Mouse (Mus musculus): ENCODE results near the gene Rab27a. TPM values are rescaled to one million over a fixed set of nuclear protein-coding genes. Genes with fewer than 3 reads are reported as not detected.
"Not testable (repeated sequence)": the region's sequence is repeated elsewhere in the genome, so short reads cannot be mapped to it uniquely, and the experiment has no call there.

Gene Rab27a
- polyA plus RNA-seq, 1 experiment = 29.8 TPM

- no peak for DNase-seq
- Histone ChIP-seq H3K4me1 (ENCODE audit: control insufficient read depth, insufficient read depth, low read length) (no peaks in the 10 kb centered on the region), H3K4me3 (replicated peaks; ENCODE audit: extremely low read depth, low read depth, low read length) (no peak within 1 kb of the TSS)
- 86% methylated on average over 5 of the region's 5 CpGs for WGBS
- TF ChIP-seq CTCF (IDR thresholded peaks at IDR 0.05; ENCODE audit: insufficient read depth, low read length) = no peak
- no peak for TF ChIP-seq POLR2A (IDR thresholded peaks at IDR 0.05; ENCODE audit: borderline replicate concordance, extremely low read depth, low read depth, low read length)
Measured at GRCm38 (mm10) chr9:73101536-73101935, 56.9 kb downstream of the Rab27a start, which contains the start of gene Khdc3. Gene Khdc3 (plus strand): TSS chr9:73101836.

GRCm38 (mm10) chr9:73102181-73102580, 57.5 kb downstream of the Rab27a start, which contains the start of gene Gm20509:
Gene Gm20509 (plus strand): TSS chr9:73102470.
- WGBS = 85% methylated on average over 4 of the region's 4 CpGs
- H3K4me3 ChIP-seq (replicated peaks; ENCODE audit: extremely low read depth, low read depth, low read length) = no peak within 1 kb of the TSS
- no peak for DNase-seq
- TF ChIP-seq POLR2A (IDR thresholded peaks at IDR 0.05; ENCODE audit: borderline replicate concordance, extremely low read depth, low read depth, low read length) (no peak), CTCF (IDR thresholded peaks at IDR 0.05; ENCODE audit: insufficient read depth, low read length) (no peak)
- H3K4me1 ChIP-seq (ENCODE audit: control insufficient read depth, insufficient read depth, low read length) = no peaks in the 10 kb centered on the region

GRCm38 (mm10) chr9:73103159-73103879, 58.7 kb downstream of the Rab27a start:
- peak; percentile 44 for DNase-seq
- WGBS = 6% methylated on average over 60 of the region's 60 CpGs
- Histone ChIP-seq H3K4me1 (ENCODE audit: control insufficient read depth, insufficient read depth, low read length) (no peaks in the 10 kb centered on the region), H3K4me3 (replicated peaks; ENCODE audit: extremely low read depth, low read depth, low read length) (peak overlapping the region; percentile 35)
- TF ChIP-seq CTCF (IDR thresholded peaks at IDR 0.05; ENCODE audit: insufficient read depth, low read length) (no peak), POLR2A (IDR thresholded peaks at IDR 0.05; ENCODE audit: borderline replicate concordance, extremely low read depth, low read depth, low read length) (no peak)

- H3K4me1 ChIP-seq (ENCODE audit: control insufficient read depth, insufficient read depth, low read length) = no peaks in the 10 kb centered on the region
- peak overlapping the region; percentile 11 for H3K4me3 ChIP-seq (replicated peaks; ENCODE audit: extremely low read depth, low read depth, low read length)
- 35% methylated on average over 5 of the region's 5 CpGs for WGBS
- DNase-seq = no peak
- TF ChIP-seq POLR2A (IDR thresholded peaks at IDR 0.05; ENCODE audit: borderline replicate concordance, extremely low read depth, low read depth, low read length) (no peak), CTCF (IDR thresholded peaks at IDR 0.05; ENCODE audit: insufficient read depth, low read length) (no peak)
Measured at GRCm38 (mm10) chr9:73103880-73104198, 59.2 kb downstream of the Rab27a start.

GRCm38 (mm10) chr9:73105141-73105540, 60.5 kb downstream of the Rab27a start:
- DNase-seq = no peak
- no peaks in the 10 kb centered on the region for H3K4me1 ChIP-seq (ENCODE audit: control insufficient read depth, insufficient read depth, low read length)
- 48% methylated on average over 1 of the region's 1 CpGs for WGBS
- TF ChIP-seq CTCF (IDR thresholded peaks at IDR 0.05; ENCODE audit: insufficient read depth, low read length) (no peak), POLR2A (IDR thresholded peaks at IDR 0.05; ENCODE audit: borderline replicate concordance, extremely low read depth, low read depth, low read length) (no peak)
- no peak overlapping the region for H3K4me3 ChIP-seq (replicated peaks; ENCODE audit: extremely low read depth, low read depth, low read length)

GRCm38 (mm10) chr9:73105771-73106170, 61.1 kb downstream of the Rab27a start:
- Histone ChIP-seq H3K4me1 (ENCODE audit: control insufficient read depth, insufficient read depth, low read length) (no peaks in the 10 kb centered on the region), H3K4me3 (replicated peaks; ENCODE audit: extremely low read depth, low read depth, low read length) (no peak overlapping the region)
- no peak for DNase-seq
- TF ChIP-seq CTCF (IDR thresholded peaks at IDR 0.05; ENCODE audit: insufficient read depth, low read length) (no peak), POLR2A (IDR thresholded peaks at IDR 0.05; ENCODE audit: borderline replicate concordance, extremely low read depth, low read depth, low read length) (no peak)

GRCm38 (mm10) chr9:73112919-73113906, 68.6 kb downstream of the Rab27a start, which contains the start of gene Rsl24d1:
Gene Rsl24d1 (plus strand): TSS chr9:73113426.
- no peaks in the 10 kb centered on the region; the same call in 1 of the 2 replicates for H3K4me1 ChIP-seq (ENCODE audit: control insufficient read depth, insufficient read depth, low read length)
- under 1% methylated on average over 64 of the region's 64 CpGs for WGBS
- TF ChIP-seq CTCF (IDR thresholded peaks at IDR 0.05; ENCODE audit: insufficient read depth, low read length) (no peak), POLR2A (IDR thresholded peaks at IDR 0.05; ENCODE audit: borderline replicate concordance, extremely low read depth, low read depth, low read length) (peak; percentile 52; the same call in 1 of the 2 replicates)
- peak; percentile 84 for DNase-seq
- H3K4me3 ChIP-seq (replicated peaks; ENCODE audit: extremely low read depth, low read depth, low read length) = peak within 1 kb of the TSS; percentile 90

- not testable (repeated sequence) for DNase-seq; H3K4me1 ChIP-seq (ENCODE audit: control insufficient read depth, insufficient read depth, low read length); H3K4me3 ChIP-seq (replicated peaks; ENCODE audit: extremely low read depth, low read depth, low read length)
- WGBS = 80% methylated on average over 5 of the region's 6 CpGs
Measured at GRCm38 (mm10) chr9:73116704-73117103, 72.0 kb downstream of the Rab27a start.

- WGBS = 71% methylated on average over 4 of the region's 4 CpGs
- H3K4me1 ChIP-seq (ENCODE audit: control insufficient read depth, insufficient read depth, low read length) = no peaks in the 10 kb centered on the region
- TF ChIP-seq POLR2A (IDR thresholded peaks at IDR 0.05; ENCODE audit: borderline replicate concordance, extremely low read depth, low read depth, low read length) = no peak
- TF ChIP-seq CTCF (IDR thresholded peaks at IDR 0.05; ENCODE audit: insufficient read depth, low read length) = no peak
- H3K4me3 ChIP-seq (replicated peaks; ENCODE audit: extremely low read depth, low read depth, low read length) = no peak overlapping the region
- no peak for DNase-seq
Measured at GRCm38 (mm10) chr9:73118012-73118411, 73.4 kb downstream of the Rab27a start.
